9 mouse cellular contexts compared by ENCODE assay signal in the genomic region with DNA sequence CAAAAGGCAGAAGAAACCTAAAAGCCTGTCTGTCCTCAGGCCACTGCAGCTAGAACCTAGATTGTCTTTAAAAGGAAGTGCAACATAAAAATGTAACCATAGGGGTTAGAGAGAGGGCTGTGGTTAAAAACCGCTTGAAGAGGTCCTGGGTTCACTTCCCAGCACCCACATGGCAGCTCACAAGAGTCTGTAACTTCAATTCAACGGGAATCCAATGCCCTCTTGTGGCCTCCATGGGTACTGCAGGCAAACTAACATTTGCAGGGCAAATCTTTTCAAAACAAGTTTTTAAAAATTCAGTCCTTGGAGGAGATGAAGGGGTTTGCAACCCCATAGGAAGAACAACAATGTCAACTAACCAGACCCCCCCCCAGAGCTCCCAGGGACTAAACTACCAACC. TPM values are rescaled to one million over a fixed set of nuclear protein-coding genes. Genes with fewer than 3 reads are reported as not detected.
DNase-seq lines count a peak whose midpoint lies in the region; ATAC-seq and TF ChIP-seq lines count a peak whose summit lies in the region.
"Had no signal": no experiment of that assay in that cellular context is flagged by ENCODE, and none has a peak within 500 bp of the region (broad histone marks: within the 10 kb centered on the region; RNA-seq: fewer than 3 reads in every experiment).

No protein-coding gene starts in this region.

- TF ChIP-seq CTCF in G1E (IDR thresholded peaks at IDR 0.05; ENCODE audit: low read depth, low read length), result peak; percentile 66

- ATAC-seq in kidney, embryonic 15.5 days (replicated peaks; ENCODE audit: low FRiP score), result no peak
- ATAC-seq in G1E (ENCODE audit: extremely low read depth, insufficient number of reproducible peaks, low FRiP score, poor library complexity, severe bottlenecking), result no peak
- ATAC-seq in limb, embryonic 11.5 days (ENCODE audit: insufficient number of reproducible peaks, low FRiP score, low TSS enrichment, low read depth), result no peak

- H3K4me2 ChIP-seq in kidney, embryonic 15.5 days, result no peak overlapping the region
- no peak overlapping the region for H3K4me2 ChIP-seq in limb, embryonic 11.5 days (ENCODE audit: low read depth, severe bottlenecking)
- H3K4me2 ChIP-seq: limb, embryonic 12.5 days had no signal

- 31% methylated on average over 2 of the region's 2 CpGs for WGBS in kidney, embryonic 15.5 days
- 34% methylated on average over 2 of the region's 2 CpGs for WGBS in limb, embryonic 11.5 days

- DNase-seq in kidney, adult 18-20 months, result peak; percentile 34
- DNase-seq in A20 (ENCODE audit: low read depth, low spot score), result peak; percentile 60
- no peak for DNase-seq in G1E (ENCODE audit: low spot score)
- peak; percentile 68 for DNase-seq in limb, embryonic 11.5 days (ENCODE audit: low spot score)
- DNase-seq in cerebellum, postnatal 10 days, result no peak
- DNase-seq in layer of hippocampus, postnatal 36 days, result no peak
- no peak for DNase-seq in cerebellum, adult 9-11 months

- no peaks in the 10 kb centered on the region for H3K27me3 ChIP-seq in kidney, embryonic 15.5 days
- H3K27me3 ChIP-seq in G1E (ENCODE audit: insufficient read depth, low read length), result no peaks in the 10 kb centered on the region
- no peaks in the 10 kb centered on the region for H3K27me3 ChIP-seq in limb, embryonic 11.5 days (ENCODE audit: control insufficient read depth, insufficient read depth, low read length)
- H3K27me3 ChIP-seq: limb, embryonic 12.5 days had no signal

- no peak overlapping the region for H3K9ac ChIP-seq in kidney, embryonic 15.5 days
- no peak overlapping the region for H3K9ac ChIP-seq in limb, embryonic 11.5 days (ENCODE audit: low read length)
- H3K9ac ChIP-seq: limb, embryonic 12.5 days had no signal

- 0 out of 2 replicates have a peak, but pooled peaks cover 5% of the 10 kb centered on the region for H3K9me3 ChIP-seq in kidney, embryonic 15.5 days (replicated peaks)
- H3K9me3 ChIP-seq in G1E (replicated peaks), result no peaks in the 10 kb centered on the region
- no peaks in the 10 kb centered on the region for H3K9me3 ChIP-seq in limb, embryonic 11.5 days (ENCODE audit: control insufficient read depth, low read length)

- H3K27ac ChIP-seq in kidney, embryonic 15.5 days, result no peak overlapping the region
- no peak overlapping the region for H3K27ac ChIP-seq in limb, embryonic 11.5 days (replicated peaks; ENCODE audit: low read depth, low read length)

- no peak overlapping the region for H3K4me3 ChIP-seq in kidney, embryonic 15.5 days (replicated peaks)
- H3K4me3 ChIP-seq in G1E (ENCODE audit: low read depth, low read length), result no peak overlapping the region
- no peak overlapping the region for H3K4me3 ChIP-seq in limb, embryonic 11.5 days (ENCODE audit: low read depth, low read length)
- H3K4me3 ChIP-seq: limb, embryonic 12.5 days had no signal

- H3K4me1 ChIP-seq in kidney, embryonic 15.5 days, result peaks cover 18% of the 10 kb centered on the region
- H3K4me1 ChIP-seq in G1E (ENCODE audit: insufficient read depth, low read depth, low read length), result peaks cover 19% of the 10 kb centered on the region
- H3K4me1 ChIP-seq in limb, embryonic 11.5 days (ENCODE audit: control insufficient read depth, insufficient read depth, low read length), result peaks cover 10% of the 10 kb centered on the region

- peaks cover 16% of the 10 kb centered on the region for H3K36me3 ChIP-seq in kidney, embryonic 15.5 days
- H3K36me3 ChIP-seq in G1E (replicated peaks), result peaks cover 89% of the 10 kb centered on the region
- no peaks in the 10 kb centered on the region for H3K36me3 ChIP-seq in limb, embryonic 11.5 days (ENCODE audit: control insufficient read depth, insufficient read depth, low read length)
- H3K36me3 ChIP-seq: limb, embryonic 12.5 days had no signal

RNA-seq across cellular contexts. Expression of a gene that starts 31.2 kb away (rescaled TPM):
- 18.4 and 18.6 TPM in 2 replicates for polyA plus RNA-seq in kidney, embryonic 15.5 days (2015; fragmentation: Nextera tagmentation; extraction: Ambion mirVana)
- total RNA-seq in G1E (2014; fragmentation: Nextera tagmentation) (3.6 and 4.4 TPM in 2 replicates), G1E (2017) (4.0 and 4.3 TPM in 2 replicates)
- 4.6 and 6.2 TPM in 2 replicates for polyA plus RNA-seq in G1E (2012)
- polyA plus RNA-seq in limb, embryonic 11.5 days (2014; fragmentation: Nextera tagmentation; extraction: Ambion mirVana), result 2.0 and 2.3 TPM in 2 replicates
- 10 to 100 TPM; 55.0 to 68.3 TPM for total RNA-seq in layer of hippocampus, postnatal 36 days (2021)

RNA-seq across cellular contexts. Expression of a gene that starts 32.7 kb away (rescaled TPM):
- polyA plus RNA-seq in kidney, embryonic 15.5 days (2015; fragmentation: Nextera tagmentation; extraction: Ambion mirVana), result 18.4 and 18.7 TPM in 2 replicates
- total RNA-seq in G1E (2014; fragmentation: Nextera tagmentation), result 19.4 and 24.1 TPM in 2 replicates
- total RNA-seq in G1E (2017), result 126 and 146 TPM in 2 replicates
- 15.8 and 20.2 TPM in 2 replicates for polyA plus RNA-seq in G1E (2012)
- 7.4 and 8.3 TPM in 2 replicates for polyA plus RNA-seq in limb, embryonic 11.5 days (2014; fragmentation: Nextera tagmentation; extraction: Ambion mirVana)
- 10 to 100 TPM; 18.8 to 21.0 TPM for total RNA-seq in layer of hippocampus, postnatal 36 days (2021)

Comparison
In these comparisons a context has a peak if more than half of its experiments do, and no peak if none do; other contexts are left out.
1. DNase-seq: peak in kidney, adult 18-20 months (single experiment), A20 (single experiment) and limb, embryonic 11.5 days (single experiment); none in G1E (single experiment), cerebellum, postnatal 10 days (0 of 2), layer of hippocampus, postnatal 36 days (0 of 2) and cerebellum, adult 9-11 months (single experiment).